Mouse (Mus musculus) erythroblast, embryonic 14.5 days (primary cell): ENCODE data around the gene Acnat1. TPM values are rescaled to one million over a fixed set of nuclear protein-coding genes. Genes with fewer than 3 reads are reported as not detected.
"Not testable (repeated sequence)": the region's sequence is repeated elsewhere in the genome, so short reads cannot be mapped to it uniquely, and the experiment has no call there.

Experiments used
- H3K27me3 ChIP-seq: 2 replicates; pipeline ENCODE4 v1.6.1; 2012; ENCODE audit warnings: inconsistent platforms; ENCODE audit not compliant: control insufficient read depth
- H3K36me3 ChIP-seq: 2 replicates; pipeline ENCODE4 v1.6.1; 2012; ENCODE audit warnings: mild to moderate bottlenecking, inconsistent platforms; ENCODE audit not compliant: control insufficient read depth
- H3K4me1 ChIP-seq: 2 replicates; pipeline ENCODE4 v1.6.1; 2012; ENCODE audit warnings: inconsistent platforms; ENCODE audit not compliant: control insufficient read depth
- H3K4me3 ChIP-seq: replicated peaks from 2 replicates; pipeline ENCODE3; 2012; ENCODE audit warnings: moderate library complexity, mild to moderate bottlenecking, inconsistent platforms
- H3K9me3 ChIP-seq: 2 replicates; pipeline ENCODE4 v1.6.1; 2012; ENCODE audit warnings: low read length, inconsistent platforms, mixed read lengths; ENCODE audit not compliant: control insufficient read depth
- GATA1 ChIP-seq: IDR thresholded peaks from 2 replicates; pipeline ENCODE4 v1.6.1; 2012; ENCODE audit warnings: low read length, inconsistent platforms, mixed read lengths
- TAL1 ChIP-seq: IDR thresholded peaks from 3 replicates; pipeline ENCODE4 v1.6.1; 2012; ENCODE audit warnings: low read length, inconsistent platforms, mixed read lengths
- polyA plus RNA-seq: library from polyadenylated mRNA; stranded (reverse); fragments of >175 nt; gene quantifications from 2 replicates; pipeline ENCODE4 v1.2.3, GENCODE M21; 2012

Gene Acnat1
- not detected in 2 replicates for polyA plus RNA-seq

- peak within 1 kb of the TSS; percentile 44 for H3K4me3 ChIP-seq
- no peaks in the 10 kb centered on the region for H3K27me3 ChIP-seq
- no peaks in the 10 kb centered on the region; the same call in 1 of the 2 replicates for H3K36me3 ChIP-seq
- TF ChIP-seq TAL1 (no peak), GATA1 (no peak)
- H3K4me1 ChIP-seq = peaks cover 58% of the 10 kb centered on the region
- no peaks in the 10 kb centered on the region for H3K9me3 ChIP-seq
These were observed at the start of gene Acnat1 for GRCm38 (mm10) chr4:49473435-49474100. Gene Acnat1, minus strand, starts transcription at chr4:49473912.

GRCm38 (mm10) chr4:49522576-49522975, 48.9 kb upstream of the Acnat1 start:
- H3K4me1 ChIP-seq = peaks cover 30% of the 10 kb centered on the region
- TF ChIP-seq GATA1 = no peak
- TF ChIP-seq TAL1 = no peak
- H3K36me3 ChIP-seq = peaks cover 16% of the 10 kb centered on the region
- no peaks in the 10 kb centered on the region for H3K9me3 ChIP-seq
- no peak overlapping the region for H3K4me3 ChIP-seq
- H3K27me3 ChIP-seq = no peaks in the 10 kb centered on the region

- Histone ChIP-seq H3K9me3 (no peaks in the 10 kb centered on the region), H3K4me3 (peak overlapping the region; percentile 66), H3K36me3 (peaks cover 23% of the 10 kb centered on the region), H3K27me3 (no peaks in the 10 kb centered on the region), H3K4me1 (peaks cover 36% of the 10 kb centered on the region)
- no peak for TF ChIP-seq GATA1
- TF ChIP-seq TAL1 = no peak
These were observed 47.6 kb upstream of the Acnat1 start for GRCm38 (mm10) chr4:49521346-49521745.

DNA sequence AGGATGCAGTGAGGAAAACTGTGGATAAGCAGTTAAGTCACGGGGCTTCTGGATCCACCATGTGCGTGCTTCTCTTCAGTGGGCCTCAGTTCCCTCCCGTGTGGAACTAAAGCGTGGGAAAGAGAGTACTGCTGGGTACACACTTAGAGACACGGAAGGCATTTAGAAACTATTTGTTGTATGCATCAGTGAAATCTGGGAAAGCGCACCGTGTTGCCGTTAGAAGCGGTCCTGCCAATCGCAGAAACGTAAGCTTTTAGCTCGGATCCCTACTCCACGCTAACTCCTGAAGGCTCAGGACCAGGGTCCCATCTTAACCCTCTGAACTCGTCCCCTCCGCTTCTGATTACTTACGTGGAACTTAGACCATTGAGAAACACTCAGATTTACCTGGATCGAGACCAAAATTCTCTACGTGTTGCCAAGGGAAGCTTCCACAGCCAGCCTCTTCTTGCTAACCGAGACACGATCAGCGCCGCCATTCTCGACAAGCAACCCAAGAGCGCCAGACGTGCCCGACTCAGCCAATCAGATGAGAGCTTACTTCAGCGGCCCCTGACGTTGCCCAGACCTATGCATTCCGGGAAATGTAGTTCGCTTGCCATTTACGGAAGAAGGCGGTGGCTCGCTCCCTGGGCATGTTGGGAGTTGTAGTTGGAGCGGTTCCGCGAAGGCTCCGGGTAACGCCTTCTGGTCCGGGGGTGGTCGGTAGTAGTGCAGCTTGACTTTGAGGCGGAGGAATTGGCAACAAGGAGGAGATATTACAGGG, 47.0 kb upstream of the Acnat1 start, which contains the start of the genes Mrpl50 and Zfp189:
TSS of gene Mrpl50 (minus strand) at position 522 of the 769 bp plus-strand sequence.
TSS of gene Zfp189 (plus strand) at position 605 of the 769 bp plus-strand sequence.
- TF ChIP-seq GATA1 = no peak
- no peak for TF ChIP-seq TAL1
- peak within 1 kb of the TSS; percentile 66 for H3K4me3 ChIP-seq
- H3K4me1 ChIP-seq = peaks cover 36% of the 10 kb centered on the region
- H3K27me3 ChIP-seq = no peaks in the 10 kb centered on the region
- H3K9me3 ChIP-seq = no peaks in the 10 kb centered on the region
- peaks cover 24% of the 10 kb centered on the region for H3K36me3 ChIP-seq

- H3K27me3 ChIP-seq = no peaks in the 10 kb centered on the region
- H3K36me3 ChIP-seq = peaks cover 31% of the 10 kb centered on the region
- TF ChIP-seq GATA1 = no peak
- no peak for TF ChIP-seq TAL1
- peaks cover 36% of the 10 kb centered on the region for H3K4me1 ChIP-seq
- no peaks in the 10 kb centered on the region for H3K9me3 ChIP-seq
- peak overlapping the region; percentile 66 for H3K4me3 ChIP-seq
These were observed 45.8 kb upstream of the Acnat1 start for GRCm38 (mm10) chr4:49519476-49519875.

- peaks cover 19% of the 10 kb centered on the region for H3K4me1 ChIP-seq
- H3K4me3 ChIP-seq = no peak overlapping the region
- TF ChIP-seq TAL1 = no peak
- TF ChIP-seq GATA1 = no peak
- no peaks in the 10 kb centered on the region for H3K27me3 ChIP-seq
- H3K9me3 ChIP-seq = no peaks in the 10 kb centered on the region
- H3K36me3 ChIP-seq = peaks cover 56% of the 10 kb centered on the region
These were observed 40.7 kb upstream of the Acnat1 start for GRCm38 (mm10) chr4:49514441-49514840.

GRCm38 (mm10) chr4:49512636-49513035, 38.9 kb upstream of the Acnat1 start:
- H3K36me3 ChIP-seq = peaks cover 44% of the 10 kb centered on the region
- H3K9me3 ChIP-seq = no peaks in the 10 kb centered on the region
- peaks cover 7% of the 10 kb centered on the region for H3K4me1 ChIP-seq
- no peak overlapping the region for H3K4me3 ChIP-seq
- TF ChIP-seq TAL1 (no peak), GATA1 (no peak)
- H3K27me3 ChIP-seq = no peaks in the 10 kb centered on the region

GRCm38 (mm10) chr4:49510236-49510835, 36.6 kb upstream of the Acnat1 start:
- not testable (repeated sequence) for H3K4me1 ChIP-seq, H3K4me3 ChIP-seq, H3K9me3 ChIP-seq, H3K27me3 ChIP-seq
- H3K36me3 ChIP-seq = peaks cover 35% of the 10 kb centered on the region

DNA sequence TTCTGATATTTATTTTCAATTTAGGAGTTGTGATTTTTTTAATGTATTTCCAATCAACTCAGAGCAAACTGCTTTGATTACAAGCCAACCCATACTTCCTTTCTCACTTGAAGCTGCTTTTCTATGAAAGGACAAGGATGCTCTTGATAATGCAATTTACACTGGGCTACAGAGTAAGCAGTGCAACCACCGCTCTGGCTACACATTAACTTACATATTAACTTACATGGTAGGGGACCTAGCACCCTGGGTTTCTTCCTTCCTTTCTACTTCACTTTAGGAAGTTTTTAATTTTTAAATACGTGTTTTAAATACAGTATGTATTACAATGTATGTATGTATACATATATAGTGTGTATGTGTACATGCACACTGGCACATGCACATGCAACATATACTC, 35.5 kb upstream of the Acnat1 start:
- H3K27me3 ChIP-seq = no peaks in the 10 kb centered on the region
- TF ChIP-seq TAL1 (no peak), GATA1 (no peak)
- no peak overlapping the region for H3K4me3 ChIP-seq
- no peaks in the 10 kb centered on the region for H3K4me1 ChIP-seq
- no peaks in the 10 kb centered on the region for H3K9me3 ChIP-seq
- peaks cover 25% of the 10 kb centered on the region for H3K36me3 ChIP-seq
